Mouse (Mus musculus) embryonic facial prominence, embryonic 12.5 days (tissue): Measurements from ENCODE around the gene Stx5a. TPM values are rescaled to one million over a fixed set of nuclear protein-coding genes. Genes with fewer than 3 reads are reported as not detected.

Source experiments
- ATAC-seq: fragments of 200-750 bp; cut with Nextera tagmentation; 2 replicates; pipeline ENCODE4 v1.8.0; 2017; ENCODE audit not compliant: insufficient number of reproducible peaks, insufficient read depth, low FRiP score, low TSS enrichment
- H3K27ac ChIP-seq: fragments of 300-500 bp; sonication (generic); 2 replicates; pipeline ENCODE4 v1.5.1; 2016; ENCODE audit warnings: mild to moderate bottlenecking
- H3K27me3 ChIP-seq: fragments of 300-500 bp; sonication (generic); 2 replicates; pipeline ENCODE4 v1.6.1; 2016; ENCODE audit warnings: mild to moderate bottlenecking, moderate library complexity
- H3K36me3 ChIP-seq: fragments of 300-500 bp; sonication (generic); 2 replicates; pipeline ENCODE4 v1.6.1; 2016; ENCODE audit warnings: mild to moderate bottlenecking
- H3K4me1 ChIP-seq: fragments of 300-500 bp; sonication (generic); 2 replicates; pipeline ENCODE4 v1.6.1; 2016
- H3K4me2 ChIP-seq: fragments of 300-500 bp; sonication (generic); replicated peaks from 2 replicates; pipeline ENCODE4 v1.6.1; 2016; ENCODE audit warnings: mild to moderate bottlenecking, moderate library complexity
- H3K4me3 ChIP-seq: fragments of 300-500 bp; sonication (generic); 2 replicates; pipeline ENCODE4 v1.5.1; 2016; ENCODE audit warnings: mild to moderate bottlenecking
- H3K9ac ChIP-seq: fragments of 300-500 bp; sonication (generic); 2 replicates; pipeline ENCODE4 v1.6.1; 2016; ENCODE audit warnings: mild to moderate bottlenecking, moderate library complexity
- H3K9me3 ChIP-seq: fragments of 300-500 bp; sonication (generic); 2 replicates; pipeline ENCODE4 v1.6.1; 2016; ENCODE audit warnings: mild to moderate bottlenecking, moderate library complexity
- WGBS: fragments of 180-500 bp; shearing (Covaris S2); methylation state at CpG from one replicate; pipeline ENCODE4 v1.1.7; 2016; 5-methylcytosine and 5-hydroxymethylcytosine counted together
- polyA plus RNA-seq: library from polyadenylated mRNA; unstranded; fragments of >200 nt; fragmentation: Nextera tagmentation; extraction: Ambion mirVana; gene quantifications from 2 replicates; pipeline ENCODE4 v1.2.1, GENCODE M21; 2016

The Stx5a gene
- polyA plus RNA-seq, result 165 and 172 TPM in 2 replicates

DNA sequence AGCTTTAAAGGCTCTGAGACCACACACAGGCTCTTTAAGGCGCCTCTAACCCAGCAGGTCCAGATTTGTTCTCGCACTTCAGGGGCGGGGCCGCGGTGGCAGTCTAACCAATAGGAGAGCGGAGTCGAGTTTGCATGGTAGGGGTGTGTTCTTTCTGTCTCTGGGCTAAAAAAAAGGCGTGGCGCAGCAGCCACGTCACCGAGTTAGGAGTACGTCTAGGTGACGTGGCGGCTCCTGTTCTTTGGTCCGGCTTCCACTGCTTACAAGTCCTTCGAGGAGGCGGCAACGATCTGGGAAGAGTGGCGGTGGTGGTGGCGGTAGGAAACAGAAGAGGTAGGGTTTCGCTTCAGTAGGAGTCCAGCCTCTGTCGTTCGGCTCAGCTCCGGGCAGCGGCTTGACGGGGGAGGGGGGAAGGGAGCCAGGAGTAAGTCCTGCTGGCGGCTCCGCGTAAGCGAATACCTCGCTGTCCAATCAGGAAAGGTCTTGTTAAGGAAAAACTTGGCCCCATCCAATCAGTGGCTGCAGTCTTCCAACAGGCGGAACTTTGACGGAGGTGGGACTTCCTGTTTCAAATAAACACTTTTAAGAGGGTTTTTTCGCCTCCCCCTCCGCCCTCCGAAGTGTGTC lies at the start of gene Stx5a:
Gene Stx5a, plus strand, starts transcription at position 171 of the 627 bp plus-strand sequence.
- Histone ChIP-seq H3K4me3 (peak within 1 kb of the TSS; percentile 99), H3K9me3 (no peaks in the 10 kb centered on the region), H3K4me1 (peaks cover 20% of the 10 kb centered on the region), H3K27ac (peak within 1 kb of the TSS; percentile 93), H3K4me2 (peak within 1 kb of the TSS; percentile 99), H3K36me3 (peaks cover 63% of the 10 kb centered on the region), H3K27me3 (no peaks in the 10 kb centered on the region), H3K9ac (peak within 1 kb of the TSS; percentile 93)
- ATAC-seq, result peak; percentile 96
- WGBS, result under 1% methylated on average over 36 of the region's 36 CpGs

DNA sequence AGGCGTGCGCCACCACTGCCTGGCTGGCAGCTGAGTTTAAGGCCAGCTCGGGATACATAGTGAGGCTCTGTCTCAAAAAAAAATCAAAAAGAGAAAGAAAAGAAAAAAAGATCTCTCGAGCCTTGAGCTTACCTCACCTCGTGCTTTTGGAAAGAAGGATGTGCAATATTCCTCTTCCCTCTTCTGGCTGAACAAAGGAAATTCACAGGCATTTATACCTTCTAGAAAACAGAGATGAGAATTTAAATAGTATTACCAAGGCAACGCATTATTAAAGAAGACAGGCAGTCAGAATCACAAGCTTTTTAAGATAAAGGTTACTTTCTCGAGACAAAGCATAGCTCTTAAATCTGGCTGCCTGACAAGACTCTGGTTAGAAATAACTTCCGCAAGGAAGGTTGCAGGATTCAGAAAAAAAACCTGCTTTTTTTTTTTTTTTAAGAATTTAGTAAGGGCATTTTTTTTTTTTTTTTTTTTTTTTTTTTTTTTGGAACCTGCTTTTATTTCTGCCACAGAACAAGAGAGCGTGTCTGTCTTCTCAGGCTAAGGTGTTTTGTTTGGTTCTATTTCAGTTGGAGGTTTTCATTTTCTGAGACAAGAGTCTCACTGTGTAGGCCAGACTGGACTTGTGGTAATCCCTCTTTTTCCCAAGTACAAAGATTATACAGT lies 49.2 kb upstream of the Stx5a start:
- H3K36me3 ChIP-seq, result no peaks in the 10 kb centered on the region
- no peaks in the 10 kb centered on the region for H3K4me1 ChIP-seq
- no peak overlapping the region for H3K9ac ChIP-seq
- WGBS, result 65% methylated on average over 9 of the region's 9 CpGs
- H3K27me3 ChIP-seq, result no peaks in the 10 kb centered on the region
- no peaks in the 10 kb centered on the region for H3K9me3 ChIP-seq
- H3K27ac ChIP-seq, result no peak overlapping the region
- H3K4me3 ChIP-seq, result no peak overlapping the region
- no peak overlapping the region for H3K4me2 ChIP-seq
- ATAC-seq, result no peak

DNA sequence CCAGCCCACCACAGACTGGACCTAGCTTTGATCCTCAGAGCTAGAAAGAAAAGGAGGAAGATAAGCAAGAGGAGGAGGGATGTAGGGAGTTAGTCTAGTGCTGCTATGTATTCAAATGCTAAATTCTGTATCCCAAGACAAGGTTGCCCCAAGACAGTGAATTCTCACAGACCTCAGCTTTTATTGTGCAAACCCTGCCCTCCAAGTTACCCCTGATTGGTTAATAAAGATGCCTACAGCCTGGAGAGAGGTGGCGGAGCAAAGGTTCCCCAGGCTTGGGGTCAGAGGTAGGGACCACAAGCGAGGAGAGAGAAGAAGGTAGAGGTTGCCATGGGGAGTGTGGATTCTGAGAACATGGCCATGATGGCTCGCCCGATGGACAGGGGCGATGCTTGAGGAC lies 48.5 kb upstream of the Stx5a start:
- H3K9me3 ChIP-seq, result no peaks in the 10 kb centered on the region
- WGBS, result 69% methylated on average over 5 of the region's 5 CpGs
- H3K4me1 ChIP-seq, result no peaks in the 10 kb centered on the region
- no peak overlapping the region for H3K4me2 ChIP-seq
- no peak overlapping the region for H3K9ac ChIP-seq
- no peak overlapping the region for H3K27ac ChIP-seq
- no peaks in the 10 kb centered on the region for H3K36me3 ChIP-seq
- no peak overlapping the region for H3K4me3 ChIP-seq
- H3K27me3 ChIP-seq, result no peaks in the 10 kb centered on the region
- ATAC-seq, result no peak

DNA sequence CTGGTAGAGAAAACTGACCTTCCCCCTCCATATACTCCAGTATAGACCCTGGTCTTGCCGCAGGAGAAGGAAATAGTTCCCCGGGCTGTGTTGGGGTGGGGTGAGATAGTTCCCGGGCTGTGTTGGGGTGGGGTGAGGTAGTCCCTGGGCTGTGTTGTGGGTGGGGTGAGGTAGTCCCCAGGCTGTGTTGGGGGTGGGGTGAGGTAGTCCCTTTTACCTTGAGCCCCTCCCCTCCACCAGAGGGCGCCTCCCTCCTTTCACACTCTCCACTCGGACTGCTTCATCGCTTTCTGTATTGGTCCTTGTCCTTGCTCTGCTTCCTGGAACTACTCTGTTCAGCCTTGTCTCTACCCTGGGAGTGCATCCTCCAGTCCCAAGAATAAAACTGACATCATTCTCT lies 45.9 kb upstream of the Stx5a start:
- 54% methylated on average over 5 of the region's 6 CpGs for WGBS
- no peak overlapping the region for H3K9ac ChIP-seq
- ATAC-seq, result peak; percentile 38; the same call in 1 of the 2 replicates
- H3K4me2 ChIP-seq, result no peak overlapping the region
- no peaks in the 10 kb centered on the region for H3K36me3 ChIP-seq
- H3K4me1 ChIP-seq, result no peaks in the 10 kb centered on the region
- no peak overlapping the region for H3K4me3 ChIP-seq
- H3K27me3 ChIP-seq, result no peaks in the 10 kb centered on the region
- H3K9me3 ChIP-seq, result no peaks in the 10 kb centered on the region
- H3K27ac ChIP-seq, result no peak overlapping the region

DNA sequence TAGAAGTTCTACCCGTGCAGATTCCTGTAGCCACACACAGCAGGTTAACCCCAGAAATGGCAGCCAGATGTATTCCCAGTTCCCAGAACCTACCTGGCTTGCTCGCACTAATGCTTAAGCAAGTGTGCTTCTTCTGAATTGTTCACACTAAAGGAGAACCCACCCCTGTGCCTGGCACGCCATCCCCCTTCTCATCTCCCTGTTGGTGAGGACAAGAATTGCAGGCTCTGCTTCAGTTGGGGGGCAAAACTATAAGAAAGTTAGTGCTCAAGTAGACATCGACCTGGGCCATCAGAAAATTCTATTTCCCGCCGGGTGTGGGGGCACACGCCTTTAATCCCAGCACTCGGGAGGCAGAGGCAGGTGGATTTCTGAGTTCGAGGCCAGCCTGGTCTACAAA lies 41.6 kb upstream of the Stx5a start:
- no peaks in the 10 kb centered on the region for H3K9me3 ChIP-seq
- no peak overlapping the region for H3K27ac ChIP-seq
- no peak overlapping the region for H3K4me3 ChIP-seq
- no peaks in the 10 kb centered on the region for H3K27me3 ChIP-seq
- H3K36me3 ChIP-seq, result no peaks in the 10 kb centered on the region
- WGBS, result 80% methylated on average over 9 of the region's 9 CpGs
- ATAC-seq, result no peak
- H3K4me1 ChIP-seq, result no peaks in the 10 kb centered on the region
- no peak overlapping the region for H3K4me2 ChIP-seq
- H3K9ac ChIP-seq, result no peak overlapping the region

DNA sequence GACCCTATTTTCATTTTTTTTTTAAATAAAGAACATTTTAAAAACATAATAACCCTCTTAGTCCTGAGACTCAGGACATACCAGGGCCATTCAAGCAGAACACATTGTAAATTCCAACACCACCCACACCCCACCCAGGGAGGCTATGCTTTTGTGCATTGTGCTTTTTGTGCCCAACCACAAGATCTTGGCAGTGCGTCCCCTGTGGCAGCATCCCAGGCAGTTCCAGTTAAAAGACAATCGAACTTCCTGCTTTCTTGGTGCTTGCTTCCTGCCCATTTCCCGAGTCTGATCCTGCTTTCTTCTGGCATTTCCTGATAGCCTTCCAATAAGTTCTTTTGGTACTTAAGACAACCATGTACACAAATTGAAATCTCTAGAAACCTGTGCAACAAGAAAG lies 38.8 kb upstream of the Stx5a start:
- H3K4me3 ChIP-seq, result no peak overlapping the region
- WGBS, result 59% methylated on average over 3 of the region's 3 CpGs
- no peaks in the 10 kb centered on the region for H3K4me1 ChIP-seq
- no peaks in the 10 kb centered on the region for H3K9me3 ChIP-seq
- no peak overlapping the region for H3K27ac ChIP-seq
- H3K36me3 ChIP-seq, result peaks cover 12% of the 10 kb centered on the region
- no peak overlapping the region for H3K9ac ChIP-seq
- no peak for ATAC-seq
- H3K4me2 ChIP-seq, result no peak overlapping the region
- no peaks in the 10 kb centered on the region for H3K27me3 ChIP-seq

GRCm38 (mm10) chr19:8703571-8703970 lies 37.6 kb upstream of the Stx5a start:
- no peaks in the 10 kb centered on the region for H3K4me1 ChIP-seq
- H3K4me2 ChIP-seq, result no peak overlapping the region
- 64% methylated on average over 3 of the region's 4 CpGs for WGBS
- no peak overlapping the region for H3K4me3 ChIP-seq
- no peak overlapping the region for H3K9ac ChIP-seq
- H3K27ac ChIP-seq, result no peak overlapping the region
- H3K27me3 ChIP-seq, result no peaks in the 10 kb centered on the region
- H3K9me3 ChIP-seq, result no peaks in the 10 kb centered on the region
- no peak for ATAC-seq
- H3K36me3 ChIP-seq, result peaks cover 23% of the 10 kb centered on the region

DNA sequence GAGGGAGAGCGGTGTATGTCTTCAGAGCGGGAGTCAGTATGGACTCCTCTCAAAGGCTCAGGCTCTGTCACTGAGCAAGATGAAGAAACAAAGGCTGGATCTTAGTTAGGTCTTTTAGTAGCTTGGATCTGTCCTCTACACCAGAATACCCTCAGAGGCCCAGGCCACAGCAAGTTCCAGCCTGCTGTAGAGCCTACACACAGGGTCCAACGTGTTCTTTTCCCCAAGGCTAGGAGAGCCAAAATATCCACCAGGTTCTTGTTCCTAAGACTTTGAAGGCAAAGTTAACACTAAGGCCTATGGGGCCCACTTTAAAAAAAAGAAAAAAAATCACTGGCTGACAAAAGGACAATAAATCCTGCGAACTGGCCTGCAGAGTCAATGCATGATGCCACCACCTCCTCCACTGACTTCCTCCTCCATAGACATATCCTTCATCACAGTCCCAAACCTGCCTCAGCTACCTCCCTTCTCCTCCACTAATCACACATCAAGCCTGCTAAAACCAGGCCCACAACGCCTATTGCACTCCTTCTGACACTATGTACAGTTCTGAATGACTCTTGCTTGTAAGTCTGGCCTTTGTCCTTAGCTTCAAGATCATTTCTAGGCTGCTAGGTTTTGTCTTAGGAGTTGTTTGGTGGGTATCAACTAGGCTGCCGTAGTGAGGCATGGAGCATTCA lies 36.0 kb upstream of the Stx5a start:
- Histone ChIP-seq H3K27ac (no peak overlapping the region), H3K4me3 (no peak overlapping the region), H3K27me3 (no peaks in the 10 kb centered on the region), H3K4me1 (no peaks in the 10 kb centered on the region), H3K4me2 (no peak overlapping the region), H3K9ac (no peak overlapping the region), H3K9me3 (no peaks in the 10 kb centered on the region), H3K36me3 (peaks cover 39% of the 10 kb centered on the region)
- no peak for ATAC-seq
- 76% methylated on average over 6 of the region's 6 CpGs for WGBS

GRCm38 (mm10) chr19:8706132-8706667 lies 35.0 kb upstream of the Stx5a start:
- no peak overlapping the region for H3K27ac ChIP-seq
- no peak overlapping the region for H3K9ac ChIP-seq
- H3K9me3 ChIP-seq, result no peaks in the 10 kb centered on the region
- H3K4me1 ChIP-seq, result peaks cover 8% of the 10 kb centered on the region; the same call in 1 of the 2 replicates
- ATAC-seq, result no peak
- peaks cover 48% of the 10 kb centered on the region for H3K36me3 ChIP-seq
- no peak overlapping the region for H3K4me2 ChIP-seq
- WGBS, result 88% methylated on average over 7 of the region's 7 CpGs
- H3K27me3 ChIP-seq, result no peaks in the 10 kb centered on the region
- H3K4me3 ChIP-seq, result no peak overlapping the region

- H3K27ac ChIP-seq, result no peak overlapping the region
- ATAC-seq, result no peak
- peaks cover 54% of the 10 kb centered on the region for H3K36me3 ChIP-seq
- H3K27me3 ChIP-seq, result no peaks in the 10 kb centered on the region
- H3K4me2 ChIP-seq, result no peak overlapping the region
- H3K9me3 ChIP-seq, result no peaks in the 10 kb centered on the region
- H3K9ac ChIP-seq, result no peak overlapping the region
- 96% methylated on average over 7 of the region's 7 CpGs for WGBS
- H3K4me1 ChIP-seq, result peaks cover 14% of the 10 kb centered on the region
- H3K4me3 ChIP-seq, result no peak overlapping the region
Measured at GRCm38 (mm10) chr19:8706930-8707329, 34.3 kb upstream of the Stx5a start.

DNA sequence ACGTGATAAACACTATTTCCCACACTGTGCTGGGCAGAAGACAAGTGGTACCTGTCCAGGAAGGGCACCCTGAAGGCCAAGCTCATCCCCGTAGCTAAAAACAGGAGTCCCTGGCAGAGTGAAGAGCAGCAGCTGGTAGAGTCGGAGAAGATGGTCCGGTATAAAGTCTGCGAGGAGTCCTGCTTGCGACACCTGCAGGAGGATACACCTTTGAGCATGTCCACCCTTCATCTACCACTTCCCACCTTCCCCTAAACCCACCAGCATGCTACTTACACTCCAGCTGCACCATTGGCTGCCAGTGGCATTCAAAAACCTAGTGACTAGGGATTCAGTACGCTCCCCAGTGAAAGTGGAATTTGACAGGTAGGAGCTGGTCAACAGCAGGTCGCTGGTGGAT lies 32.3 kb upstream of the Stx5a start:
- no peaks in the 10 kb centered on the region for H3K9me3 ChIP-seq
- no peak overlapping the region for H3K27ac ChIP-seq
- no peak overlapping the region for H3K4me3 ChIP-seq
- peaks cover 56% of the 10 kb centered on the region for H3K36me3 ChIP-seq
- H3K9ac ChIP-seq, result no peak overlapping the region
- 95% methylated on average over 8 of the region's 8 CpGs for WGBS
- ATAC-seq, result no peak
- no peak overlapping the region for H3K4me2 ChIP-seq
- H3K4me1 ChIP-seq, result peaks cover 19% of the 10 kb centered on the region
- no peaks in the 10 kb centered on the region for H3K27me3 ChIP-seq

DNA sequence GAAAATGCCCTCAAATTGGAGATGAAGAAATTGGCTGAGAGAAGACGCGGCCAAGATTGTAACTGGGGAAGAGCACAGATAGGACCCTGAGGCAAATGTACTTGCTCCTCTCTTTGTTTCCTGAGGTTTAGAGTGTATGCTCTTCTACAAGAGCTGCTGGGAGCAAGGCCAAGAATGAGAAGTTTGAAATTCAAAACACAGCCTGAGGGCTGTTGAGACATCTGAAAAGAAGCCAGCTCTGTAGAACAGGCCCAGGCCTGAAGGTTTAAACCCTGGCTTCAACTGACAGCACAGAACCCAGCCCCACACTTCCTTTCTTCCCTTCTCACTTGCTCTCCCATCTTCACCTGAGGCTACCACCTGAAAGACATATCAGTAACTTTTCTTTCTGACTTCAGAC lies 31.2 kb upstream of the Stx5a start:
- H3K9me3 ChIP-seq, result no peaks in the 10 kb centered on the region
- peaks cover 56% of the 10 kb centered on the region for H3K36me3 ChIP-seq
- H3K27me3 ChIP-seq, result no peaks in the 10 kb centered on the region
- 89% methylated on average over 2 of the region's 2 CpGs for WGBS
- no peak overlapping the region for H3K4me3 ChIP-seq
- H3K4me2 ChIP-seq, result 0 out of 2 replicates have a peak overlapping the region, but pooled peaks have one; percentile 4
- H3K4me1 ChIP-seq, result peaks cover 22% of the 10 kb centered on the region
- ATAC-seq, result no peak
- no peak overlapping the region for H3K9ac ChIP-seq
- H3K27ac ChIP-seq, result no peak overlapping the region
